21 mouse cellular contexts compared by ENCODE assay signal in genomic region chr9:47228736-47229135, GRCm38 (mm10).
"Had no signal": no experiment of that assay in that cellular context is flagged by ENCODE, and none has a peak within 500 bp of the region (broad histone marks: within the 10 kb centered on the region; RNA-seq: fewer than 3 reads in every experiment).

No protein-coding gene starts in this region.

- H3K36me3 ChIP-seq: heart, embryonic 13.5 days; heart, embryonic 15.5 days; hindbrain, embryonic 13.5 days; hindbrain, embryonic 15.5 days; liver, embryonic 13.5 days; liver, embryonic 15.5 days had no signal

- H3K27me3 ChIP-seq: hindbrain, embryonic 13.5 days; hindbrain, embryonic 15.5 days; liver, embryonic 13.5 days; liver, embryonic 15.5 days had no signal

- H3K9me3 ChIP-seq: heart, embryonic 13.5 days; heart, embryonic 15.5 days; hindbrain, embryonic 13.5 days; hindbrain, embryonic 15.5 days; liver, embryonic 13.5 days; liver, embryonic 15.5 days had no signal

- H3K9ac ChIP-seq: heart, embryonic 13.5 days; heart, embryonic 15.5 days; hindbrain, embryonic 13.5 days; hindbrain, embryonic 15.5 days; liver, embryonic 13.5 days; liver, embryonic 15.5 days had no signal

- H3K27ac ChIP-seq: heart, adult 2 months; heart, embryonic 13.5 days; heart, embryonic 15.5 days; hindbrain, embryonic 13.5 days; hindbrain, embryonic 15.5 days; hindbrain, postnatal 0 days; left cerebral cortex, adult 2 months; liver, embryonic 13.5 days; liver, embryonic 15.5 days had no signal

- H3K4me3 ChIP-seq: heart, adult 2 months; heart, embryonic 13.5 days; heart, embryonic 15.5 days; hindbrain, embryonic 13.5 days; hindbrain, embryonic 15.5 days; left cerebral cortex, adult 2 months; liver, embryonic 13.5 days; liver, embryonic 15.5 days had no signal

- H3K4me1 ChIP-seq: heart, embryonic 13.5 days; heart, embryonic 15.5 days; liver, embryonic 13.5 days; liver, embryonic 15.5 days had no signal

- H3K4me2 ChIP-seq: heart, embryonic 11.5 days; heart, embryonic 13.5 days; heart, embryonic 15.5 days; hindbrain, embryonic 13.5 days; hindbrain, embryonic 15.5 days; liver, embryonic 11.5 days; liver, embryonic 13.5 days; liver, embryonic 15.5 days had no signal

- DNase-seq: gastrocnemius, postnatal 14 days; gastrocnemius, postnatal 36 days; heart, adult 2 months; heart, postnatal 14 days; heart, postnatal 36 days; kidney, adult 11 months; kidney, adult 8-10 months; kidney, postnatal 10 days; kidney, postnatal 25 days; liver; liver, embryonic 13.5 days had no signal

- ATAC-seq: hindbrain, postnatal 0 days; intestine, embryonic 16.5 days had no signal
